Mouse (Mus musculus) stomach, embryonic 14.5 days (tissue): Measurements from ENCODE around the gene Nup43. TPM values are rescaled to one million over a fixed set of nuclear protein-coding genes. Genes with fewer than 3 reads are reported as not detected.

Experiments
- ATAC-seq: fragments of 200-750 bp; cut with Nextera tagmentation; 2 replicates; pipeline ENCODE4 v1.8.0; 2017; ENCODE audit warnings: low read depth, moderate TSS enrichment; ENCODE audit not compliant: insufficient number of reproducible peaks, insufficient read depth, low FRiP score
- H3K27ac ChIP-seq: fragments of 300-500 bp; sonication (generic); 2 replicates; pipeline ENCODE4 v1.5.1; 2014; ENCODE audit warnings: mild to moderate bottlenecking, low read length, moderate library complexity, mixed read lengths
- H3K27me3 ChIP-seq: fragments of 300-500 bp; sonication (generic); 2 replicates; pipeline ENCODE4 v1.6.1; 2014; ENCODE audit warnings: low read length, control low read depth, mixed read lengths; ENCODE audit not compliant: control insufficient read depth, insufficient read depth
- H3K36me3 ChIP-seq: fragments of 300-500 bp; sonication (generic); 2 replicates; pipeline ENCODE4 v1.6.1; 2014; ENCODE audit warnings: mild to moderate bottlenecking, control low read depth, low read length, moderate library complexity, mixed read lengths; ENCODE audit not compliant: control insufficient read depth, insufficient read depth
- H3K4me1 ChIP-seq: fragments of 300-500 bp; sonication (generic); 2 replicates; pipeline ENCODE4 v1.6.1; 2014; ENCODE audit warnings: low read length, control low read depth, mixed read lengths; ENCODE audit not compliant: control insufficient read depth, insufficient read depth
- H3K4me2 ChIP-seq: fragments of 300-500 bp; sonication (generic); replicated peaks from 2 replicates; pipeline ENCODE4 v1.6.1; 2014; ENCODE audit warnings: low read depth, low read length, control low read depth
- H3K4me3 ChIP-seq: fragments of 300-500 bp; sonication (generic); 2 replicates; pipeline ENCODE4 v1.5.1; 2014; ENCODE audit warnings: low read depth, low read length, control low read depth
- H3K9ac ChIP-seq: fragments of 300-500 bp; sonication (generic); replicated peaks from 2 replicates; pipeline ENCODE4 v1.6.1; 2014; ENCODE audit warnings: low read depth, mild to moderate bottlenecking, control low read depth, low read length, moderate library complexity, mixed read lengths
- H3K9me3 ChIP-seq: fragments of 300-500 bp; sonication (generic); 2 replicates; pipeline ENCODE4 v1.6.1; 2016; ENCODE audit warnings: low read depth, low read length, control low read depth; ENCODE audit not compliant: control insufficient read depth
- WGBS: fragments of 180-500 bp; shearing (Covaris S2); extraction: QIAGEN DNeasy Blood & Tissue Kit; methylation state at CpG from one replicate; pipeline ENCODE4 v1.1.7; 2014; 5-methylcytosine and 5-hydroxymethylcytosine counted together
- polyA plus RNA-seq: library from polyadenylated mRNA; unstranded; fragments of >200 nt; fragmentation: Nextera tagmentation; extraction: Ambion mirVana; gene quantifications from 2 replicates; pipeline ENCODE4 v1.2.1, GENCODE M21; 2014

The Nup43 gene
- polyA plus RNA-seq, 1 experiment from 2014 or later: 53.3 TPM

- H3K27me3 ChIP-seq: no peaks in the 10 kb centered on the region
- H3K36me3 ChIP-seq: peaks cover 72% of the 10 kb centered on the region
- no peak overlapping the region for H3K27ac ChIP-seq
- no peak overlapping the region for H3K4me2 ChIP-seq
- H3K4me3 ChIP-seq: no peak overlapping the region
- no peak overlapping the region for H3K9ac ChIP-seq
- no peak for ATAC-seq
- 95% methylated on average over 6 of the region's 6 CpGs for WGBS
- H3K4me1 ChIP-seq: no peaks in the 10 kb centered on the region
- no peaks in the 10 kb centered on the region for H3K9me3 ChIP-seq
These were observed 35.3 kb downstream of the Nup43 start for GRCm38 (mm10) chr10:7702586-7702985.

DNA sequence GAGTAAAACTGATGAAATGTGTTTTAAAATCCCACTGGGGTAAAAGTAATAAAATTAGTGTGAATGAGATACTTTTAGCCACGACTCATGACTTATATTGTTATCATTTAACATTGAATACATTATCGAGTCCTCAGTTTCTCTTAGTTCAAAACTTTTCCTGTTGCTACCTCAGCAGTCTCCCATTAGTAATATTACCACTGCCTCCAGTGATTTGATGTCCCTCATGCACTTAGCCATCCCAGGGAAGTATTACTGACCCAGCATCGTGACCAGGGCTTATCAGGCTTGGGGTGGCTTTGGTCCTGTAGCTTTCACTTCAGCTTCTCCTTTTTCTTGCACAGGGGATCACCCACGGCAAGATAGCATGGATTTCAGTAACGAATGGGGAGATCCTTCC is 42.8 kb downstream of the Nup43 start:
- no peak overlapping the region for H3K4me3 ChIP-seq
- no peaks in the 10 kb centered on the region for H3K9me3 ChIP-seq
- H3K27me3 ChIP-seq: no peaks in the 10 kb centered on the region
- peaks cover 59% of the 10 kb centered on the region for H3K36me3 ChIP-seq
- no peak for ATAC-seq
- no peak overlapping the region for H3K9ac ChIP-seq
- no peaks in the 10 kb centered on the region for H3K4me1 ChIP-seq
- no peak overlapping the region for H3K4me2 ChIP-seq
- 93% methylated on average over 5 of the region's 5 CpGs for WGBS
- H3K27ac ChIP-seq: no peak overlapping the region

DNA sequence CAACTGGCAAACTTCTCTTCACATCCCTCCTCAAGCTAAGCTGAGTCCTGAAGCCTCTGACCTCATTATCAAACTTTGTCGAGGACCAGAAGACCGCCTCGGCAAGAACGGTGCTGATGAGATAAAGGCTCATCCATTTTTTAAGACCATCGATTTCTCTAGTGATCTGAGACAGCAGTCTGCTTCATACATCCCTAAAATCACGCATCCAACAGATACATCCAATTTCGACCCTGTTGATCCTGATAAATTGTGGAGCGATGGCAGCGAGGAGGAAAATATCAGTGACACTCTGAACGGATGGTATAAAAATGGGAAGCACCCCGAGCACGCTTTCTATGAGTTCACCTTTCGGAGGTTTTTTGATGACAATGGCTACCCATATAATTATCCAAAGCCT is 45.2 kb downstream of the Nup43 start:
- Histone ChIP-seq H3K9ac (no peak overlapping the region), H3K4me1 (no peaks in the 10 kb centered on the region), H3K4me2 (no peak overlapping the region), H3K36me3 (peaks cover 50% of the 10 kb centered on the region), H3K4me3 (no peak overlapping the region), H3K27me3 (no peaks in the 10 kb centered on the region), H3K27ac (no peak overlapping the region), H3K9me3 (no peaks in the 10 kb centered on the region)
- ATAC-seq: no peak
- 91% methylated on average over 13 of the region's 13 CpGs for WGBS

DNA sequence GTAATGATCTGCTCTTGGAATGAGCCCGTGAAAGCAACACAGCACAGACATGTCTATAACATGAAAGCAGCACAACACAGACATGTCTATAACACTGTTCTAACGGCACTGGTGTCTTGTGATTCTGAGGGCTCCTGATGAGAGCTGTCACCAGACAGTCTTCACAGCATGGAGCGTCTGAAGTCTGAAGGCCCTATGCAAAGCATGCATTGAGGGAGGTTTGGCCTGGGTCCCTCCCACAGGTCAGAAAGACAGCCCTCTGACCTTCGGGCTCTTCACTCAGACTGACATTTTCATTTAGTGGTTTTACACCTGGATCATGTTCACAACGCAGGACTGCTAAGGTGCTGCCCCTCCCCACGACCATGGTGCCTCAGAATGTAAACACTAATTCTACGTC is 47.8 kb downstream of the Nup43 start:
- Histone ChIP-seq H3K9me3 (no peaks in the 10 kb centered on the region), H3K4me3 (no peak overlapping the region), H3K27ac (no peak overlapping the region), H3K4me1 (no peaks in the 10 kb centered on the region), H3K36me3 (peaks cover 44% of the 10 kb centered on the region), H3K9ac (no peak overlapping the region), H3K4me2 (no peak overlapping the region), H3K27me3 (no peaks in the 10 kb centered on the region)
- no peak for ATAC-seq
- WGBS: 63% methylated on average over 7 of the region's 7 CpGs

- peak within 1 kb of the TSS; percentile 82 for H3K4me3 ChIP-seq
- peak within 1 kb of the TSS; percentile 77 for H3K9ac ChIP-seq
- no peaks in the 10 kb centered on the region for H3K27me3 ChIP-seq
- no peaks in the 10 kb centered on the region for H3K9me3 ChIP-seq
- WGBS: under 1% methylated on average over 49 of the region's 49 CpGs
- peak within 1 kb of the TSS; percentile 66 for H3K27ac ChIP-seq
- no peaks in the 10 kb centered on the region for H3K36me3 ChIP-seq
- ATAC-seq: peak; percentile 98
- H3K4me1 ChIP-seq: peaks cover 2% of the 10 kb centered on the region; the same call in 1 of the 2 replicates
- peak within 1 kb of the TSS; percentile 60 for H3K4me2 ChIP-seq
These were observed 58.6 kb downstream of the Nup43 start, which contains the start of gene Katna1 for GRCm38 (mm10) chr10:7725751-7726500. Katna1 (plus strand) TSS chr10:7726000.

- no peaks in the 10 kb centered on the region for H3K27me3 ChIP-seq
- peak overlapping the region; percentile 60 for H3K4me2 ChIP-seq
- H3K4me3 ChIP-seq: peak overlapping the region; percentile 82
- H3K27ac ChIP-seq: no peak overlapping the region; the same call in 1 of the 2 replicates
- 0% methylated on average over 8 of the region's 8 CpGs for WGBS
- H3K4me1 ChIP-seq: peaks cover 2% of the 10 kb centered on the region; the same call in 1 of the 2 replicates
- peak overlapping the region; percentile 77 for H3K9ac ChIP-seq
- ATAC-seq: no peak
- no peaks in the 10 kb centered on the region for H3K9me3 ChIP-seq
- H3K36me3 ChIP-seq: no peaks in the 10 kb centered on the region
These were observed 59.2 kb downstream of the Nup43 start for GRCm38 (mm10) chr10:7726501-7726812.

DNA sequence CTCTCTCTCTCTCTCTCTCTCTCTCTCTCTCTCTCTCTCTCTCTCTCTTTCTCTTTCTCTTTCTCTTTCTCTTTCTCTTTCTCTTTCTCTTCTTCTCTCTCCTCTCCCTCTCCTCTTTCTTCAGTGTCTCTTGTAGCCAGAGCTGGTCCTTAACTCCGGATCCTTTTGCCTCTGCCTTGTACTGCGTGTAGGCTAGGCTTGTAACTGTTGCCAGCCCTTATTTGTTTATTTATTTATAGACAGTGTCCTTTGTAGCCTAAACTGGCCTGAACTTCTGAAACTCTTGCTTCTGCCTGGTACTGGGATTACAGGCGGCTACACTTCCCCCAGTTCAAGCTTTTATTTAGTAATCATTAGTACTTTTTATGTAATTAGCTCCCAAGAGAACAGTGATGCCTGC is 59.7 kb downstream of the Nup43 start:
- no peak overlapping the region for H3K9ac ChIP-seq
- no peak overlapping the region for H3K27ac ChIP-seq
- H3K4me1 ChIP-seq: peaks cover 2% of the 10 kb centered on the region; the same call in 1 of the 2 replicates
- no peak for ATAC-seq
- peak overlapping the region; percentile 82 for H3K4me3 ChIP-seq
- no peaks in the 10 kb centered on the region for H3K36me3 ChIP-seq
- peak overlapping the region; percentile 60 for H3K4me2 ChIP-seq
- 15% methylated on average over 3 of the region's 3 CpGs for WGBS
- H3K9me3 ChIP-seq: no peaks in the 10 kb centered on the region
- H3K27me3 ChIP-seq: no peaks in the 10 kb centered on the region
